Mouse (Mus musculus) cerebellum, adult 2 months (tissue): ENCODE results near the gene Socs7.

Experiments
- CTCF ChIP-seq: fragments of 200-500 bp; IDR thresholded peaks from 2 replicates; pipeline ENCODE4 v1.5.1; 2011; ENCODE audit warnings: low read depth, mild to moderate bottlenecking, control low read depth, low read length, moderate library complexity, borderline replicate concordance; ENCODE audit not compliant: insufficient read depth
- POLR2A ChIP-seq: fragments of 200-500 bp; IDR thresholded peaks from 2 replicates; pipeline ENCODE4 v1.6.1; 2011; ENCODE audit warnings: low read length, control low read depth, borderline replicate concordance; ENCODE audit not compliant: insufficient read depth

GRCm38 (mm10) chr11:97352027-97352684 is 10.2 kb upstream of the Socs7 start, which contains the start of gene Gpr179:
- TF ChIP-seq CTCF (no peak), POLR2A (no peak)
